Comparison of ENCODE assay signal across 16 mouse cellular contexts in the genomic region with DNA sequence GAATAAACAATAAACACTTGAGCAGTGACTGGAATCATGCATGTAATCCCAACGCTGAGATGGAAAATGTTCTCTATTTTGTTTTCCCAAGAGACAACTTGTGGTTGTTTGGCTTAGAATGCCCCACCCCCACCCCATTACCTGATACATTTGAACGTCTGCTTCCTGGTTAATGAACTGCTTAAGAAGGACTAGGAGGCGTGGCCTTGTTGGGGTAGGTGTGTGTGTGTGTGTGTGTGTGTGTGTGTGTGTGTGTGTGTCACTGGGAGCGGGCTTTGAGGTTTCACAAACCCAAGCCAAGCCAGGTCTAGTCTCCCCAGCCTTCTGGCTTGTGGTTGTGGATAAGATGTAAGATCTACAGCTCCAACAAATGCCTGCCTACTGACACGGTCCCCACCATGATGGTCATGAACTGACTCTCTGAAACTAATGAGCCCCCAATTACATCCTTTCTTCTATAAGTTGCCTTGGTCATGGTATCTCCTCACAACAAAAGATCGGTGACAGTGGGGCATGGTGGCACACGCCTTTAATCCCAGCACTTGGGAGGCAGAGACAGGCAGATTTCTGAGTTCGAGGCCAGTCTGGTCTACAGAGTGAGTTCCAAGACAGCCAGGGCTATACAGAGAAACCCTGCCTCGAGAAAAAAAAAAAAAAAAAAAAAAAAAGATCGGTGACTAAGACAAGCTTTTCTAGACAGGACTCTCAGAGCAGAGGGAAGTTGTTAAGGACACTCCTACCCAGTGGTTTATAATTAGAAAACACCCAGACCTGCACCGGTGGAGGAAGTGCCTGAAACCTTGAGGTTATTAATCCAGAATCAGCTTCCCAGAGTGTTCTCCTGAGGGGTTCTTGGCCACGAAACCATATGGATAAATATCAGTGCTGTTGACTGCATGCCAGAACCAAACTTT. TPM values are rescaled to one million over a fixed set of nuclear protein-coding genes. Genes with fewer than 3 reads are reported as not detected.
A peak's percentile ranks its signal among the peaks of the same experiment; 100 is the strongest.
DNase-seq lines count a peak whose midpoint lies in the region; ATAC-seq and TF ChIP-seq lines count a peak whose summit lies in the region.
"Had no signal": no experiment of that assay in that cellular context is flagged by ENCODE, and none has a peak within 500 bp of the region (broad histone marks: within the 10 kb centered on the region; RNA-seq: fewer than 3 reads in every experiment).

No protein-coding gene starts in this region.

- TF ChIP-seq EP300 in heart, adult 2 months (IDR thresholded peaks at IDR 0.05; ENCODE audit: insufficient read depth, low read depth, low read length), result no peak

- DNase-seq in gastrocnemius, postnatal 10 days, result peak; percentile 47
- no peak for DNase-seq in gastrocnemius, adult 2 months
- peak; percentile 71 for DNase-seq in 416B (ENCODE audit: low read depth)
- peak; percentile 69 for DNase-seq in ZHBTc4 (ENCODE audit: low read depth, low spot score)
- DNase-seq in right cerebral cortex, postnatal 10 days (ENCODE audit: low spot score in 2 of 2), result no peak
- DNase-seq in right cerebral cortex, postnatal 25 days, result no peak
- DNase-seq in heart, adult 2 months, result no peak

- peaks cover 67% of the 10 kb centered on the region for H3K4me1 ChIP-seq in liver, embryonic 15.5 days (replicated peaks)
- H3K4me1 ChIP-seq in heart, adult 2 months (ENCODE audit: control insufficient read depth, insufficient read depth, low read length), result no peaks in the 10 kb centered on the region

- H3K36me3 ChIP-seq in liver, embryonic 15.5 days (replicated peaks), result peaks cover 4% of the 10 kb centered on the region; the same call in 1 of the 2 replicates
- no peaks in the 10 kb centered on the region for H3K36me3 ChIP-seq in heart, adult 2 months (ENCODE audit: control insufficient read depth, insufficient read depth, low read length)
- H3K36me3 ChIP-seq: hindbrain, embryonic 12.5 days; lung, embryonic 15.5 days had no signal

- no peak for TF ChIP-seq CTCF in gastrocnemius, adult 2 months (IDR thresholded peaks at IDR 0.05)
- TF ChIP-seq CTCF in heart, adult 2 months (IDR thresholded peaks at IDR 0.05), result no peak

- peak overlapping the region; percentile 87; the same call in 1 of the 2 replicates for H3K4me2 ChIP-seq in liver, embryonic 15.5 days

- H3K27ac ChIP-seq in gastrocnemius, adult 2 months, result no peak overlapping the region
- 0 out of 2 replicates have a peak overlapping the region, but pooled peaks have one; percentile 19 for H3K27ac ChIP-seq in liver, embryonic 15.5 days (replicated peaks)
- no peak overlapping the region for H3K27ac ChIP-seq in heart, adult 2 months

- H3K27me3 ChIP-seq in liver, embryonic 15.5 days, result no peaks in the 10 kb centered on the region
- no peaks in the 10 kb centered on the region for H3K27me3 ChIP-seq in heart, adult 2 months (ENCODE audit: control insufficient read depth, insufficient read depth, low read length)
- H3K27me3 ChIP-seq: hindbrain, embryonic 12.5 days; lung, embryonic 15.5 days had no signal

- H3K4me3 ChIP-seq in gastrocnemius, adult 2 months, result no peak overlapping the region
- H3K4me3 ChIP-seq in liver, embryonic 15.5 days (replicated peaks), result peak overlapping the region; percentile 85
- no peak overlapping the region for H3K4me3 ChIP-seq in heart, adult 2 months

- no peak overlapping the region for H3K9ac ChIP-seq in liver, embryonic 15.5 days
- H3K9ac ChIP-seq in heart, adult 2 months (ENCODE audit: low read depth, low read length), result no peak overlapping the region

- WGBS in liver, embryonic 15.5 days (ENCODE audit: insufficient replicate concordance), result 44% methylated on average over 12 of the region's 12 CpGs
- WGBS in heart, adult 2 months, result 62% methylated on average over 12 of the region's 12 CpGs

- no peak for TF ChIP-seq POLR2A in heart, adult 2 months (IDR thresholded peaks at IDR 0.05; ENCODE audit: insufficient read depth, low read depth, low read length)

- H3K79me2 ChIP-seq in heart, adult 2 months (replicated peaks; ENCODE audit: control insufficient read depth, insufficient read depth, low read length), result no peaks in the 10 kb centered on the region

- intact Hi-C loops in gastrocnemius, adult 2 months (cut with DNase I), result no loop called here
- intact Hi-C loops in heart, adult 2 months (cut with DNase I), result loop anchor here (10.0 kb wide), 2 partner anchors 92 to 148 kb away; partner anchors contain the start of genes Agtpbp1, Naa35 and Tut7

- ATAC-seq in liver, embryonic 15.5 days (ENCODE audit: insufficient read depth), result no peak

- H3K9me3 ChIP-seq in liver, embryonic 15.5 days (replicated peaks), result no peaks in the 10 kb centered on the region
- H3K9me3 ChIP-seq: hindbrain, embryonic 12.5 days; lung, embryonic 15.5 days had no signal

RNA-seq across cellular contexts. Expression of gene Golm1, which starts 1.0 kb away (rescaled TPM):
- 10 to 100 TPM; 10.4 to 13.5 TPM for total RNA-seq in gastrocnemius, postnatal 10 days (2021)
- 10 to 100 TPM in 1 of 2 experiments, 1 to 10 TPM in 1; 4.5 to 11.5 TPM for total RNA-seq in gastrocnemius, adult 2 months (2021)
- 39.8 and 41.9 TPM in 2 replicates for polyA plus RNA-seq in liver, embryonic 15.5 days (2015; fragmentation: Nextera tagmentation; extraction: Ambion mirVana)
- total RNA-seq in heart, adult 2 months (2021), result 10 to 100 TPM; 11.4 to 16.2 TPM
- 6.5 and 8.8 TPM in 2 replicates for polyA plus RNA-seq in heart, adult 2 months (2012; rRNA removed)

RNA-seq across cellular contexts. Expression of gene 4921517D22Rik, which starts 17.3 kb away (rescaled TPM):
- total RNA-seq in gastrocnemius, postnatal 10 days (2021), result not detected
- total RNA-seq in gastrocnemius, adult 2 months (2021), result not detected
- polyA plus RNA-seq in liver, embryonic 15.5 days (2015; fragmentation: Nextera tagmentation; extraction: Ambion mirVana), result not detected in 2 replicates
- not detected for total RNA-seq in heart, adult 2 months (2021)
- polyA plus RNA-seq in heart, adult 2 months (2012; rRNA removed), result not detected in 2 replicates
- total RNA-seq: adrenal gland, adult 18-20 months; gastrocnemius, postnatal 36 days; layer of hippocampus, postnatal 14 days had no signal
- polyA plus RNA-seq: embryonic facial prominence, embryonic 14.5 days; hindbrain, embryonic 12.5 days; lung, embryonic 15.5 days; neural tube, embryonic 14.5 days; thymus, adult 2 months had no signal

RNA-seq across cellular contexts. Expression of gene Spata31d1a, which starts 33.6 kb away (rescaled TPM):
- total RNA-seq in gastrocnemius, postnatal 10 days (2021), result not detected
- not detected for total RNA-seq in gastrocnemius, adult 2 months (2021)
- polyA plus RNA-seq in liver, embryonic 15.5 days (2015; fragmentation: Nextera tagmentation; extraction: Ambion mirVana), result not detected in 2 replicates
- total RNA-seq in heart, adult 2 months (2021), result not detected
- 0.09 and 0.14 TPM in 2 replicates for polyA plus RNA-seq in heart, adult 2 months (2012; rRNA removed)
- total RNA-seq: adrenal gland, adult 18-20 months; gastrocnemius, postnatal 36 days had no signal
- polyA plus RNA-seq: lung, embryonic 15.5 days had no signal

RNA-seq across cellular contexts. Expression of gene Spata31d1b, which starts 35.5 kb away (rescaled TPM):
- not detected for total RNA-seq in gastrocnemius, postnatal 10 days (2021)
- not detected for total RNA-seq in gastrocnemius, adult 2 months (2021)
- polyA plus RNA-seq in liver, embryonic 15.5 days (2015; fragmentation: Nextera tagmentation; extraction: Ambion mirVana), result 0.02 TPM in 1 of 2 replicates, not detected in the other
- total RNA-seq in heart, adult 2 months (2021), result not detected
- 0.03 and 0.04 TPM in 2 replicates for polyA plus RNA-seq in heart, adult 2 months (2012; rRNA removed)
- total RNA-seq: adrenal gland, adult 18-20 months; gastrocnemius, postnatal 36 days had no signal
- polyA plus RNA-seq: hindbrain, embryonic 12.5 days; lung, embryonic 15.5 days; neural tube, embryonic 14.5 days had no signal

RNA-seq across cellular contexts. Expression of gene Spata31d1d, which starts 55.0 kb away (rescaled TPM):
- total RNA-seq in gastrocnemius, postnatal 10 days (2021), result not detected
- total RNA-seq in gastrocnemius, adult 2 months (2021), result not detected
- not detected in 2 replicates for polyA plus RNA-seq in liver, embryonic 15.5 days (2015; fragmentation: Nextera tagmentation; extraction: Ambion mirVana)
- not detected for total RNA-seq in heart, adult 2 months (2021)
- 0.04 and 0.06 TPM in 2 replicates for polyA plus RNA-seq in heart, adult 2 months (2012; rRNA removed)
- total RNA-seq: adrenal gland, adult 18-20 months; gastrocnemius, postnatal 36 days; layer of hippocampus, postnatal 14 days had no signal
- polyA plus RNA-seq: embryonic facial prominence, embryonic 14.5 days; hindbrain, embryonic 12.5 days; lung, embryonic 15.5 days; neural tube, embryonic 14.5 days had no signal

Comparison
In these comparisons a context has a peak if more than half of its experiments do, and no peak if none do; other contexts are left out.
1. DNase-seq: peak in gastrocnemius, postnatal 10 days (single experiment), 416B (single experiment) and ZHBTc4 (single experiment); none in gastrocnemius, adult 2 months (single experiment), right cerebral cortex, postnatal 10 days (0 of 2), right cerebral cortex, postnatal 25 days (single experiment) and heart, adult 2 months (0 of 2).